Mouse (Mus musculus): ENCODE measurements around the gene Apeh. TPM values are rescaled to one million over a fixed set of nuclear protein-coding genes. Genes with fewer than 3 reads are reported as not detected.

The Apeh gene
- polyA plus RNA-seq, 1 experiment from 2014 or later: 57.7 TPM

DNA sequence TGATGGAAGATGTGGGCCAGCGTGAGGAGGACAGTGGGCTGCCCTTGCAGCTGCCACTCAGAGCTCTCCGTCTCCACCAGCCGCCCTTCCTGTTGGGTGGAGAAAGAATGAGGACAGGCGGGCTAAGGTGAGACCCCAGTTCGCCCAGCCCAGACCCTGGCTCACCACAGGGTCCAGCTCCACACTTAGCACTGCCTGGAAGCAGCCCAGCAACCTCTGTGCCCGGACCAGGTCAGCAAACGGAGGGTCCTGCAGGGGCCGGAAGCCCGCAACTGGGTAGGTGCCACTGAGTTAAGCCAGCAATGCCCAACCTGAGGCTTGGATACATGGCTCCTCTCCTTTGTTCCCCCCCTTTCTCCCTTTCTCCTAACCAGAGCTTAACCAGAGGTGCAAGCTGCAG lies 25.4 kb downstream of the Apeh start:
- Histone ChIP-seq H3K4me1 (replicated peaks) (no peaks in the 10 kb centered on the region), H3K9ac (no peak overlapping the region), H3K36me3 (peaks cover 64% of the 10 kb centered on the region), H3K4me3 (no peak overlapping the region), H3K27ac (no peak overlapping the region), H3K9me3 (no peaks in the 10 kb centered on the region), H3K4me2 (no peak overlapping the region), H3K27me3 (no peaks in the 10 kb centered on the region)
- no peak for ATAC-seq (ENCODE audit: low FRiP score)
- WGBS: 94% methylated on average over 9 of the region's 9 CpGs

DNA sequence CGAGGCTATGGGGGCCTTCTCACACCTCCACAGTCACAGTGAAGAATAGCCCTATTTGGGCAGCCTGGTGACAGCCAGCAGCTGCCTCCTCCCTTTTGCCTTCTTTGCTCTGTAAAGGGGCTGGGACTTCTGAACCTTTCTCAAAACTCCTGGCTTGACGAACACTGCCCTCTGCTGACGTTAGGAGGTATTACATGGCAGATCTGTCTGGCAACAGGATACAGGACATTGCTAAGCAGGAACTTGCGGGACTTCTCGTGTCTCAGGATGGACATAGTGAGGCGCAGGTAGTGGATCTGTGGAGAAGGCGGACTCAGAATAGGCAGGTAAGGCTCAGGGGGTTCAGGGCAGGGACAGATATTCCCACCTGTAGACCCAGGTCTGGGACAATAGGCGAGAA lies 26.5 kb downstream of the Apeh start:
- H3K9ac ChIP-seq: no peak overlapping the region
- H3K4me3 ChIP-seq: no peak overlapping the region
- WGBS: 23% methylated on average over 8 of the region's 8 CpGs
- no peaks in the 10 kb centered on the region for H3K9me3 ChIP-seq
- peaks cover 70% of the 10 kb centered on the region for H3K36me3 ChIP-seq
- H3K4me1 ChIP-seq (replicated peaks): no peaks in the 10 kb centered on the region
- ATAC-seq (ENCODE audit: low FRiP score): peak; percentile 33; the same call in 1 of the 2 replicates
- H3K4me2 ChIP-seq: no peak overlapping the region
- no peak overlapping the region for H3K27ac ChIP-seq
- H3K27me3 ChIP-seq: no peaks in the 10 kb centered on the region

DNA sequence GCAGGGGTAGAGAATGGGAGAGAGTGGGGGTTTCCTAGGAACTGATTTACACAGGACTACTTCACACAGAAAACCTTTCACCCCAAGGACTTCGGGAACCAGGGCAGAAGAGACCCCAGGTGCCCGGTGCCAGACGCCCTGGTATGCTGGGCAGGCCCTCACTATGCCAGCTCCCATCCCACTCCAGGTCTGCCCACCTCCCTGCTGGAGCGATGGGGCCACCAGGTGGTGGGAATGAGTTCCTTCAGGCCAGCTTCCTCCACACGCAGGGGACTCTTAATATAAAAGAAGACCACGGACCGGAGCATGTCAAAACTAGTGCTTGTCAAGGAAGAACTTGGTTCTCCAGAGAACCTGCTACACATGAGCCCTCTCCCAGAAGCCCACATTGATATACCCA lies 27.2 kb downstream of the Apeh start:
- H3K4me1 ChIP-seq (replicated peaks): no peaks in the 10 kb centered on the region
- peaks cover 74% of the 10 kb centered on the region for H3K36me3 ChIP-seq
- H3K27ac ChIP-seq: no peak overlapping the region
- H3K4me3 ChIP-seq: no peak overlapping the region
- H3K9ac ChIP-seq: no peak overlapping the region
- ATAC-seq (ENCODE audit: low FRiP score): no peak
- H3K27me3 ChIP-seq: no peaks in the 10 kb centered on the region
- no peak overlapping the region for H3K4me2 ChIP-seq
- 83% methylated on average over 7 of the region's 7 CpGs for WGBS
- no peaks in the 10 kb centered on the region for H3K9me3 ChIP-seq

DNA sequence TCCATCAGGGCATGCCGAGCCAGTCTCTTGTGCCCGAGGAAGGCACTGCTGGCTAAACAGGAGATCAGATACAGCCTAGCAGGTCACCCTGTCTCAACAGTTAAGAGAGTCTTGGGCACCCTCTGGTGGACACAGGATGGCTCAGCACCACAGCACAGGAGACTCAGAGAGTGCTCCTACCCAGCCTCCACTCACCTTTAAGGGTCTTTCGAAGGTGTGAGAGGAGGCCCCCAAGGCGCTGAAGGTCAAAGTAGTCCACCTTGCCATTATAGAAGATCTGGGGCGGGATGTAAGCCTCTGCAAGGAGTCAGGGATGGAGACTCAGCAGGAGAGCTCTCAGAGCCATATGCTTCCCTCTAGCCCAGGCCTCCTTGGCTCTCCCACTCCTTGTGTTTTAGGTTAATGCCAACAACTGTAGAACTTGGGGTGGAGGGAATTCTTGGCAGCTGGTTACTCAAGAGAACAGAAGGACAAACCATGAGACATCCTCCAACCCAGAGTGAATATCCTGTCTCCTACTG lies 28.9 kb downstream of the Apeh start:
- Histone ChIP-seq H3K9ac (no peak overlapping the region), H3K27ac (no peak overlapping the region), H3K4me1 (replicated peaks) (no peaks in the 10 kb centered on the region), H3K36me3 (peaks cover 74% of the 10 kb centered on the region), H3K4me3 (no peak overlapping the region), H3K27me3 (no peaks in the 10 kb centered on the region), H3K4me2 (no peak overlapping the region), H3K9me3 (no peaks in the 10 kb centered on the region)
- 0 out of 2 replicates have a peak, but pooled peaks have one; percentile 37 for ATAC-seq (ENCODE audit: low FRiP score)
- WGBS: 51% methylated on average over 5 of the region's 5 CpGs

DNA sequence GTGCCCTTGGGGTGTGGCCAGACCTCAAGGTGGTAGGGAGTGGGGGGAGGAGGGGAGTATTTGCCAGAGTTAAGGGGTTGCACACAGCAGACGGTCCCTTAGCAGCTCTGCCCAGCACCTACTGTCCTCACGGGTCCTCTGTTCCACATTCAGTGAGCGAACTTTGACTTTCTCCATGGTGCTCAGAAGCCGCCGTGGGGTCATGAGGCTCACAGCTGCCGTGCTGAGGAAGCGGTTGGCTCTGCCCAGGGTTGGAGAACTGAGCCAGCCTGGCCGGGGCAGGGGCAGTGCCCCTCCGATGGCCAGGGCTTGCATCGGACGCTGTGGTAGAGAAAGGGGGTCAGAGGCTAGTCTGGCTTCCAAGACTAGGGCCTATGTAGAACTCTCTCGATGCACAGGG lies 31.0 kb downstream of the Apeh start:
- Histone ChIP-seq H3K27ac (no peak overlapping the region), H3K4me2 (no peak overlapping the region), H3K4me3 (no peak overlapping the region), H3K27me3 (no peaks in the 10 kb centered on the region), H3K4me1 (replicated peaks) (no peaks in the 10 kb centered on the region), H3K9ac (no peak overlapping the region), H3K9me3 (no peaks in the 10 kb centered on the region), H3K36me3 (peaks cover 74% of the 10 kb centered on the region)
- whole genome bisulfite sequencing: 90% methylated on average over 12 of the region's 12 CpGs
- no peak for ATAC-seq (ENCODE audit: low FRiP score)

DNA sequence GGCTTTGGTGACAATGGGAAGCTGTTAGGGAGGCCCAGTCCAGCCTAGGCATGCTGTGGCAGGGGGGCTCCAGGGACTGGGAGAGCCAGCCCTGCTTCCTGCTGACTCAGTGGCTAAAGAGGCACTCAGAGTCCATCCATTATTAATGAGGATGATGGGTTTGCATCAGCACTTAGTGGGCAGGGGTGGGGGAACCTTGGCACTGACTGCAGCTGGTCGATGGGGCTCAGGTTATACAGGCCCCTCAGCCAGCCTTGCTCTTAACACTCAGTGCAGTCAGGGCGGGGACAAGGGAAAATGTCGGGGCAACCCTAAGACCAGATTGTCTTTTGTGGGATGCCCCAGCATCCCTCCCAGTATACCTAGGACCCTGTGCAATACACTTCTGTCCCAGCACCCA lies 32.3 kb downstream of the Apeh start:
- Histone ChIP-seq H3K27me3 (no peaks in the 10 kb centered on the region), H3K36me3 (peaks cover 84% of the 10 kb centered on the region), H3K4me1 (replicated peaks) (no peaks in the 10 kb centered on the region), H3K9ac (peak overlapping the region; percentile 19; the same call in 1 of the 2 replicates), H3K4me3 (no peak overlapping the region), H3K9me3 (no peaks in the 10 kb centered on the region), H3K4me2 (no peak overlapping the region), H3K27ac (no peak overlapping the region)
- ATAC-seq (ENCODE audit: low FRiP score): no peak
- WGBS: 88% methylated on average over 3 of the region's 3 CpGs

DNA sequence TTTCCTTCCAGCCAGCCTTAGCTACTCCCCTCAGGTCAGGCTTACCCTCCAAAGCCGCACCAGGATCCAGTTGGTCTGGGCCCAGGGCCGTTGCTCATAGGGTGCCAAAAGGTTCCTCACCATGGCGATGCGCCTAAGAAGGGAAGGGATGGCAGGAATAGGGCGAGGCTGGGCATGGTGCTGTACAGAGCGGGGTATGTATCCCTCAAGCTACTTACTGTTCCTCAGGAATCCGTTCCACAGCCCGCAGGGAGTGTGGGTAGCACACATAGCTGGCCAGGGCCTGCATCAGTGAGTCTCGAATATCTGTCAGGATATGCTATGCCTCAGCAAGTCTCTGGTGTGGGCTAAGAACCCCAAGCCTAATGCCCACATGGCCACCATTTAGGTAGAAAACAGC lies 36.1 kb downstream of the Apeh start:
- ATAC-seq (ENCODE audit: low FRiP score): no peak
- H3K9me3 ChIP-seq: no peaks in the 10 kb centered on the region
- H3K4me2 ChIP-seq: no peak overlapping the region
- peaks cover 2% of the 10 kb centered on the region for H3K4me1 ChIP-seq (replicated peaks)
- H3K27me3 ChIP-seq: no peaks in the 10 kb centered on the region
- H3K9ac ChIP-seq: 0 out of 2 replicates have a peak overlapping the region, but pooled peaks have one; percentile 35
- WGBS: 93% methylated on average over 9 of the region's 9 CpGs
- peaks cover 99% of the 10 kb centered on the region for H3K36me3 ChIP-seq
- H3K27ac ChIP-seq: no peak overlapping the region
- H3K4me3 ChIP-seq: no peak overlapping the region

DNA sequence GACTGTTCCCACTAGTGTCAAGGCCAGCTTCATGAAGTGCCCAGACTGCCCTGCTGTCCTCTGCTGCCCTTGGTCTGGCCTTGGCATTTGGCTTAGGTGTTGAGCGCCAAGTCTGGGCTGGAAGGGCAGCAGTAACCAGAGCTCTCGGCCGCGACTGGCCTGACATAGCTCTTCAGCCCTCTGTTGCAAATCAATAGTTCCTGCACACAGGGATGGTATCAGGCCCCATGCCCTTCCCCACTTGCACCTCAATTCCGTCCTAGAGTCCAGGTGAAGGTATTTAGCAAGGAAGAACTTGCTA lies 37.2 kb downstream of the Apeh start:
- H3K36me3 ChIP-seq: peaks cover 88% of the 10 kb centered on the region
- H3K4me2 ChIP-seq: no peak overlapping the region
- ATAC-seq (ENCODE audit: low FRiP score): no peak
- no peak overlapping the region for H3K27ac ChIP-seq
- H3K4me3 ChIP-seq: no peak overlapping the region
- H3K9me3 ChIP-seq: no peaks in the 10 kb centered on the region
- H3K27me3 ChIP-seq: no peaks in the 10 kb centered on the region
- H3K4me1 ChIP-seq (replicated peaks): peaks cover 13% of the 10 kb centered on the region
- WGBS: 92% methylated on average over 5 of the region's 5 CpGs
- no peak overlapping the region for H3K9ac ChIP-seq

DNA sequence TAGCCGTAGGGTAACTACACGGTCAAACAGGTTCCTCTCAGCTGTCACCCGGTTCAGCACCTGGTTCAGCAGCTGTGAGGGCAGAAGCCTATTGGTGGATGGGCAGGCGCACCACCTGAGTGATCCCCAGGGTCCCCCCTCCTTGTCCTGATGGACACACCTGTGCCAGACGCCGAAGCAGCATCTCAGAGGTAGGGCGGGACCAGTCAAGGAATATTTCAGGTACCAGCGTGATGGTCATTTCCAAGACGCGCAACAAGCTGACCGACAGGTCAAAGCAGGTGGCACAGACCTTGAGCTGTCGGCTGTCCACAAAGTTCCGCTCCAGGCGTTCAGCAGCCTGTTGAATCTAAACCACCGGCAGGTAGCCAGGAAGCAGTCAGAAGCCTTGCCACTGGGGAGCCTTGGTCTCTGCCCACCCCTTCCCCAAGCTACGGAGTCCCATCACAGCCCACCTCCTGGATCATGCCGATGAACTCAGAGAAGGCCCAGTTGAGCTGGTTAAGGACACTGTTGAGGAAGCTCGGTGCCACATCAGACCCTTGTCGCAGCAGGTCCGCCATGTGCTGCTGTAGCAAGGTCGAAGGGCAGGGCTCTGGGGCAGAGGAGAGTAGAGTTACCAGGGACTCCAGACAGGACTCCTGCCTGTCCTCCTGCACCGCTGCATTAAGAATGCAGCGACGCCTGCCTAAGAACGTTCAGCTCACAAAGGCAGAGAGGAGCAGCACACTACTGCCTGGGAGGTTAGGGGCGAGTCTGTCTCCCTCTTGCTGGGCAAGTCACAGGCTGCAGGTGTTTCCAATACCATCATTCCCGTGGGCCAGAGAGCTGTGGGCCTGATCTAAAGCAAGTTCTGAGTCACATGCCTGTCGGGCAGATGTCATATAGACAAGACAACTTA lies 37.8 kb downstream of the Apeh start:
- no peak overlapping the region for H3K27ac ChIP-seq
- peaks cover 88% of the 10 kb centered on the region for H3K36me3 ChIP-seq
- no peaks in the 10 kb centered on the region for H3K9me3 ChIP-seq
- no peak overlapping the region for H3K4me2 ChIP-seq
- 82% methylated on average over 28 of the region's 28 CpGs for WGBS
- ATAC-seq (ENCODE audit: low FRiP score): no peak
- H3K27me3 ChIP-seq: no peaks in the 10 kb centered on the region
- no peak overlapping the region for H3K9ac ChIP-seq
- H3K4me1 ChIP-seq (replicated peaks): peaks cover 13% of the 10 kb centered on the region
- no peak overlapping the region for H3K4me3 ChIP-seq

DNA sequence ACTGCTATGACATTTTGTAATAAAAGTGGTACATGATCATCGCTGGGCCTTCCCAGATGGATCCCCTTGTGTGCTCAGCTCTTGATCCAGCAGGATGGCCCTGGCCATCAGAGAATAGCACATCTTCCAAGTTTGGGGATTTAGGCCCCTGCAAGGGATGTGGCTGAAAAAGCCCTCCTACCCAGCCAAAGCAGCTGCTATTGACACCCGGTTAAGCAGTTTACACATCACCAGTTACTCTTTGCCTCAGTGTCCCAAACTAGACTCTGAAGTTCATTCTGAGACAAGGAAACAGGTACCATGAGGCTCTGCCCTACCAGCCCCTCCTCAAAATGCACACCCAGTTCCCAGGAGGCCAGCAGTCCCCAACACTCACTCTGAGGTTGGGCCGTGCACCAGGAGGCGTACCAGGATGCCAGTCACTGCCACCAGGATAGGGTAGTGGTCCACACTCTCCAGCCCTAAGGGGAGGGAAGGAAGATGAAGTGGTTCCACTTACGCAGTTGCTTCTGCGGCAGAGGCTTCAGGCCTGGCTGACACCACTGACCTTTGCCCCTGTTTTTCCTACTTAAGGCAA lies 38.7 kb downstream of the Apeh start:
- Histone ChIP-seq H3K27me3 (no peaks in the 10 kb centered on the region), H3K9ac (no peak overlapping the region), H3K4me1 (replicated peaks) (peaks cover 13% of the 10 kb centered on the region), H3K4me3 (no peak overlapping the region), H3K36me3 (peaks cover 88% of the 10 kb centered on the region), H3K4me2 (no peak overlapping the region), H3K27ac (no peak overlapping the region), H3K9me3 (no peaks in the 10 kb centered on the region)
- 89% methylated on average over 6 of the region's 6 CpGs for WGBS
- no peak for ATAC-seq (ENCODE audit: low FRiP score)

DNA sequence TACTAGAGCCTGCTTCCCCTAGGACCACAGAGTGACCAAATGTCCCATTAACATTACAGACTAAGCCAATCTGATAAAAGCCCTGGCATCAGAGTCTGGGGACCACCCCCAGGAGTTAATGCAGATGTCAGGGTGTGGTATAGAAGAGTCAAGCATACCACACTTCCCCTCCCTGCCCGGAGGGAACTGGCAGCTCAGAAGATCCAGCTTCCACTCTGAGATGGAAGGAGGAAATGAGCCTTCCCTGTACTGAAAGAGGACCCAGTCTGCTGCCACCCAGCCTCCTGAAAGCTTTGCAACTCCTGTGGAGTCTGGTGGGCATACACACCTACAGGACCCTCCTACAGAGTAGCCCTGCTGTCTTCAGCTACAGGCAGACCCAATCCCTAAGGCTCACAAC lies 39.3 kb downstream of the Apeh start:
- WGBS: 76% methylated on average over 1 of the region's 1 CpGs
- Histone ChIP-seq H3K4me2 (no peak overlapping the region), H3K4me1 (replicated peaks) (peaks cover 20% of the 10 kb centered on the region), H3K27ac (no peak overlapping the region), H3K9ac (no peak overlapping the region), H3K9me3 (no peaks in the 10 kb centered on the region), H3K36me3 (peaks cover 85% of the 10 kb centered on the region), H3K4me3 (no peak overlapping the region), H3K27me3 (no peaks in the 10 kb centered on the region)
- ATAC-seq (ENCODE audit: low FRiP score): no peak

DNA sequence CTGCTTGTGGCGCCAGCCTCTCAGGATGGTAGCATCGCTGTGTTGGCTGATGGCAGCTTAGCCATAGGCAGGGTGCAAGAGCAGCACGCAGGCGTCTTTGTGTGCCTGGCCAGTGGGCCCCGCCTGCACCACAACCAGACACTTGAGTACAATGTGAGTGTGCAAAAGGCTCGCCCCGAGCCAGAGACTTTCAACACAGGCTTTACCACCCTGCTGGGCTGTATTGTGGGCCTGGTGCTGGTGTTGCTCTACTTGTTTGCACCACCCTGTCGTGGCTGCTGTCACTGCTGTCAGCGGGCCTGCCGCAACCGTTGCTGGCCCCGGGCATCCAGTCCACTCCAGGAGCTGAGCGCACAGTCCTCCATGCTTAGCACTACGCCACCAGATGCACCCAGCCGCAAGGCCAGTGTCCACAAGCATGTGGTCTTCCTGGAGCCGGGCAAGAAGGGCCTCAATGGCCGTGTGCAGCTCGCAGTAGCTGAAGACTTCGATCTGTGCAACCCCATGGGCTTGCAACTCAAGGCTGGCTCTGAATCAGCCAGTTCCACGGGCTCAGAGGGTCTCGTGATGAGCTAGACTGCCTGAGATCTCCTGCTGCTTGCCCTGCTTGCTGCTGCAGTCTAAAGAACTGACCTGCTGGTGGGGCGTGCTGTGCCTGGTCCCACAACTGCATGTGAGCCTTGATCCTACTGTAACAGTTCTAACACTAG lies 39.9 kb downstream of the Apeh start:
- no peaks in the 10 kb centered on the region for H3K9me3 ChIP-seq
- no peak for ATAC-seq (ENCODE audit: low FRiP score)
- no peak overlapping the region for H3K27ac ChIP-seq
- peak overlapping the region; percentile 24; the same call in 1 of the 2 replicates for H3K9ac ChIP-seq
- H3K36me3 ChIP-seq: peaks cover 79% of the 10 kb centered on the region
- no peaks in the 10 kb centered on the region for H3K27me3 ChIP-seq
- 91% methylated on average over 22 of the region's 22 CpGs for WGBS
- no peak overlapping the region for H3K4me2 ChIP-seq
- H3K4me3 ChIP-seq: no peak overlapping the region
- H3K4me1 ChIP-seq (replicated peaks): peaks cover 25% of the 10 kb centered on the region
